Mouse (Mus musculus) midbrain, embryonic 10.5 days (tissue): Measurements from ENCODE around the gene Gnai3. TPM values are rescaled to one million over a fixed set of nuclear protein-coding genes. Genes with fewer than 3 reads are reported as not detected.

ENCODE experiments used
- DNase-seq: peaks from one replicate; pipeline ENCODE4 v3.0.0-alpha.2; 2017; ENCODE audit warnings: low spot score
- H3K27ac ChIP-seq: fragments of 300-500 bp; sonication (generic); replicated peaks from 2 replicates; pipeline ENCODE4 v1.5.1; 2016; ENCODE audit warnings: mild to moderate bottlenecking
- H3K27me3 ChIP-seq: fragments of 300-500 bp; sonication (generic); 2 replicates; pipeline ENCODE4 v1.6.1; 2016; ENCODE audit warnings: low read depth, mild to moderate bottlenecking; ENCODE audit not compliant: poor library complexity, severe bottlenecking
- H3K36me3 ChIP-seq: fragments of 300-500 bp; sonication (generic); 2 replicates; pipeline ENCODE4 v1.6.1; 2016; ENCODE audit warnings: mild to moderate bottlenecking, moderate library complexity
- H3K4me1 ChIP-seq: fragments of 300-500 bp; sonication (generic); 2 replicates; pipeline ENCODE4 v1.6.1; 2016
- H3K4me3 ChIP-seq: fragments of 300-500 bp; sonication (generic); 2 replicates; pipeline ENCODE4 v1.5.1; 2016; ENCODE audit warnings: mild to moderate bottlenecking, moderate library complexity
- H3K9me3 ChIP-seq: fragments of 300-500 bp; sonication (generic); replicated peaks from 2 replicates; pipeline ENCODE4 v1.6.1; 2016; ENCODE audit warnings: mild to moderate bottlenecking
- WGBS: fragments of 180-500 bp; shearing (Covaris S2); methylation state at CpG from one replicate; pipeline ENCODE4 v1.1.7; 2016; 5-methylcytosine and 5-hydroxymethylcytosine counted together
- polyA plus RNA-seq: library from polyadenylated mRNA; unstranded; fragments of >200 nt; fragmentation: Nextera tagmentation; extraction: Ambion mirVana; gene quantifications from 2 replicates; pipeline ENCODE4 v1.2.1, GENCODE M21; 2016

The Gnai3 gene
- polyA plus RNA-seq, 1 experiment from 2014 or later: 204 TPM

GRCm38 (mm10) chr3:108147386-108148235 is 1.7 kb upstream of the Gnai3 start:
- Histone ChIP-seq H3K9me3 (no peaks in the 10 kb centered on the region), H3K36me3 (0 out of 2 replicates have a peak, but pooled peaks cover 3% of the 10 kb centered on the region), H3K27ac (no peak overlapping the region), H3K27me3 (no peaks in the 10 kb centered on the region), H3K4me3 (no peak overlapping the region), H3K4me1 (peaks cover 34% of the 10 kb centered on the region)
- 71% methylated on average over 11 of the region's 11 CpGs for WGBS
- DNase-seq: peak; percentile 83

- DNase-seq: no peak
- Histone ChIP-seq H3K9me3 (no peaks in the 10 kb centered on the region), H3K36me3 (0 out of 2 replicates have a peak, but pooled peaks cover 3% of the 10 kb centered on the region), H3K27ac (peak overlapping the region; percentile 94), H3K27me3 (no peaks in the 10 kb centered on the region), H3K4me1 (peaks cover 34% of the 10 kb centered on the region), H3K4me3 (peak overlapping the region; percentile 91)
- 69% methylated on average over 5 of the region's 5 CpGs for WGBS
Observed at GRCm38 (mm10) chr3:108146671-108147070, 725 bp upstream of the Gnai3 start.

- Histone ChIP-seq H3K36me3 (peaks cover 37% of the 10 kb centered on the region), H3K9me3 (no peaks in the 10 kb centered on the region), H3K27ac (no peak overlapping the region), H3K4me3 (no peak overlapping the region), H3K27me3 (no peaks in the 10 kb centered on the region), H3K4me1 (peaks cover 17% of the 10 kb centered on the region)
- 88% methylated on average over 4 of the region's 4 CpGs for WGBS
- no peak for DNase-seq
Observed at GRCm38 (mm10) chr3:108140786-108141185, 5.2 kb downstream of the Gnai3 start.

- no peak for DNase-seq
- H3K27ac ChIP-seq: no peak overlapping the region
- peaks cover 3% of the 10 kb centered on the region; the same call in 1 of the 2 replicates for H3K4me1 ChIP-seq
- no peaks in the 10 kb centered on the region for H3K9me3 ChIP-seq
- H3K36me3 ChIP-seq: peaks cover 37% of the 10 kb centered on the region
- no peak overlapping the region for H3K4me3 ChIP-seq
- 81% methylated on average over 1 of the region's 1 CpGs for WGBS
- H3K27me3 ChIP-seq: no peaks in the 10 kb centered on the region
Observed at GRCm38 (mm10) chr3:108139113-108139512, 6.8 kb downstream of the Gnai3 start.

- H3K4me1 ChIP-seq: no peaks in the 10 kb centered on the region
- DNase-seq: no peak
- H3K9me3 ChIP-seq: no peaks in the 10 kb centered on the region
- H3K27ac ChIP-seq: no peak overlapping the region
- 82% methylated on average over 11 of the region's 11 CpGs for WGBS
- H3K36me3 ChIP-seq: peaks cover 18% of the 10 kb centered on the region
- H3K4me3 ChIP-seq: no peak overlapping the region
- no peaks in the 10 kb centered on the region for H3K27me3 ChIP-seq
Observed at GRCm38 (mm10) chr3:108134701-108135100, 11.2 kb downstream of the Gnai3 start.

GRCm38 (mm10) chr3:108132484-108132883 is 13.5 kb downstream of the Gnai3 start:
- 87% methylated on average over 1 of the region's 1 CpGs for WGBS
- Histone ChIP-seq H3K4me1 (0 out of 2 replicates have a peak, but pooled peaks cover 2% of the 10 kb centered on the region), H3K4me3 (no peak overlapping the region), H3K9me3 (no peaks in the 10 kb centered on the region), H3K27ac (no peak overlapping the region), H3K27me3 (no peaks in the 10 kb centered on the region), H3K36me3 (peaks cover 9% of the 10 kb centered on the region)
- no peak for DNase-seq

- H3K36me3 ChIP-seq: peaks cover 3% of the 10 kb centered on the region
- no peaks in the 10 kb centered on the region for H3K9me3 ChIP-seq
- no peak for DNase-seq
- H3K4me3 ChIP-seq: no peak overlapping the region
- no peaks in the 10 kb centered on the region for H3K27me3 ChIP-seq
- H3K27ac ChIP-seq: no peak overlapping the region
- WGBS: 92% methylated on average over 1 of the region's 1 CpGs
- 0 out of 2 replicates have a peak, but pooled peaks cover 2% of the 10 kb centered on the region for H3K4me1 ChIP-seq
Observed at GRCm38 (mm10) chr3:108131821-108132220, 14.1 kb downstream of the Gnai3 start.

GRCm38 (mm10) chr3:108131216-108131615 is 14.7 kb downstream of the Gnai3 start:
- H3K9me3 ChIP-seq: no peaks in the 10 kb centered on the region
- no peak overlapping the region for H3K27ac ChIP-seq
- WGBS: 91% methylated on average over 5 of the region's 5 CpGs
- H3K4me3 ChIP-seq: no peak overlapping the region
- no peaks in the 10 kb centered on the region for H3K36me3 ChIP-seq
- no peaks in the 10 kb centered on the region for H3K27me3 ChIP-seq
- H3K4me1 ChIP-seq: 0 out of 2 replicates have a peak, but pooled peaks cover 2% of the 10 kb centered on the region
- no peak for DNase-seq

- no peaks in the 10 kb centered on the region for H3K27me3 ChIP-seq
- no peaks in the 10 kb centered on the region for H3K9me3 ChIP-seq
- no peak for DNase-seq
- 0 out of 2 replicates have a peak, but pooled peaks cover 2% of the 10 kb centered on the region for H3K4me1 ChIP-seq
- WGBS: 92% methylated on average over 4 of the region's 4 CpGs
- H3K36me3 ChIP-seq: no peaks in the 10 kb centered on the region
- no peak overlapping the region for H3K27ac ChIP-seq
- H3K4me3 ChIP-seq: no peak overlapping the region
Observed at GRCm38 (mm10) chr3:108129804-108130203, 16.1 kb downstream of the Gnai3 start.

- H3K27me3 ChIP-seq: no peaks in the 10 kb centered on the region
- WGBS: 93% methylated on average over 4 of the region's 4 CpGs
- H3K27ac ChIP-seq: no peak overlapping the region
- H3K9me3 ChIP-seq: no peaks in the 10 kb centered on the region
- H3K4me3 ChIP-seq: no peak overlapping the region
- 0 out of 2 replicates have a peak, but pooled peaks cover 2% of the 10 kb centered on the region for H3K4me1 ChIP-seq
- DNase-seq: no peak
- 0 out of 2 replicates have a peak, but pooled peaks cover 3% of the 10 kb centered on the region for H3K36me3 ChIP-seq
Observed at GRCm38 (mm10) chr3:108129367-108129766, 16.6 kb downstream of the Gnai3 start.

- no peaks in the 10 kb centered on the region for H3K27me3 ChIP-seq
- no peak overlapping the region for H3K4me3 ChIP-seq
- 0 out of 2 replicates have a peak, but pooled peaks cover 2% of the 10 kb centered on the region for H3K4me1 ChIP-seq
- WGBS: 89% methylated on average over 5 of the region's 5 CpGs
- H3K36me3 ChIP-seq: peaks cover 4% of the 10 kb centered on the region; the same call in 1 of the 2 replicates
- DNase-seq: no peak
- H3K9me3 ChIP-seq: no peaks in the 10 kb centered on the region
- no peak overlapping the region for H3K27ac ChIP-seq
Observed at GRCm38 (mm10) chr3:108128520-108128919, 17.4 kb downstream of the Gnai3 start.

- no peak for DNase-seq
- Histone ChIP-seq H3K27me3 (no peaks in the 10 kb centered on the region), H3K4me3 (no peak overlapping the region), H3K4me1 (0 out of 2 replicates have a peak, but pooled peaks cover 2% of the 10 kb centered on the region), H3K36me3 (peaks cover 24% of the 10 kb centered on the region), H3K27ac (no peak overlapping the region), H3K9me3 (no peaks in the 10 kb centered on the region)
- WGBS: 92% methylated on average over 3 of the region's 3 CpGs
Observed at GRCm38 (mm10) chr3:108126327-108126726, 19.6 kb downstream of the Gnai3 start.

- no peaks in the 10 kb centered on the region for H3K27me3 ChIP-seq
- H3K9me3 ChIP-seq: no peaks in the 10 kb centered on the region
- H3K27ac ChIP-seq: no peak overlapping the region
- 66% methylated on average over 1 of the region's 1 CpGs for WGBS
- H3K36me3 ChIP-seq: peaks cover 44% of the 10 kb centered on the region
- no peak for DNase-seq
- H3K4me3 ChIP-seq: no peak overlapping the region
- H3K4me1 ChIP-seq: no peaks in the 10 kb centered on the region
Observed at GRCm38 (mm10) chr3:108124131-108124530, 21.8 kb downstream of the Gnai3 start.
